Mouse (Mus musculus) urinary bladder, postnatal 36 days (tissue): ENCODE measurements around the gene C87436.

ENCODE experiments used
- DNase-seq, 2 experiments: peaks; one replicate each; pipeline ENCODE4 v3.0.0; 2022; ENCODE audit warnings: low spot score in 2 of 2, mixed read lengths in 1 of 2

Gene C87436

GRCm38 (mm10) chr6:86438272-86439118 is at the start of gene C87436:
Gene C87436 (plus strand): TSS chr6:86438374.
- peak; percentile 94 to 95 for DNase-seq

- no peak for DNase-seq
Measured at GRCm38 (mm10) chr6:86388461-86388860, 49.7 kb upstream of the C87436 start.

- DNase-seq: no peak
Measured at GRCm38 (mm10) chr6:86391326-86391725, 46.8 kb upstream of the C87436 start.

- no peak for DNase-seq
Measured at GRCm38 (mm10) chr6:86393187-86393586, 45.0 kb upstream of the C87436 start.

GRCm38 (mm10) chr6:86394078-86394720 is 44.0 kb upstream of the C87436 start:
- no peak for DNase-seq

- peak in 1 of 2 experiments; percentile 54 for DNase-seq
Measured at GRCm38 (mm10) chr6:86395021-86395420, 43.2 kb upstream of the C87436 start.

GRCm38 (mm10) chr6:86395969-86396368 is 42.2 kb upstream of the C87436 start:
- no peak for DNase-seq

- peak; percentile 87 to 91 for DNase-seq
Measured at GRCm38 (mm10) chr6:86396581-86397256, 41.5 kb upstream of the C87436 start, which contains the start of gene Pcyox1. Gene Pcyox1 (minus strand): TSS chr6:86397154.

GRCm38 (mm10) chr6:86397257-86397980 is 40.8 kb upstream of the C87436 start:
- no peak for DNase-seq

GRCm38 (mm10) chr6:86398986-86399385 is 39.2 kb upstream of the C87436 start:
- no peak for DNase-seq

- DNase-seq: no peak
Measured at GRCm38 (mm10) chr6:86399995-86400394, 38.2 kb upstream of the C87436 start.

GRCm38 (mm10) chr6:86400972-86401371 is 37.2 kb upstream of the C87436 start:
- DNase-seq: peak; percentile 68 to 76

GRCm38 (mm10) chr6:86402681-86403607 is 35.2 kb upstream of the C87436 start:
- DNase-seq: no peak

- peak; percentile 82 to 87 for DNase-seq
Measured at GRCm38 (mm10) chr6:86403728-86404099, 34.5 kb upstream of the C87436 start.

GRCm38 (mm10) chr6:86404100-86404861 is 33.9 kb upstream of the C87436 start, which contains the start of gene Tia1:
Gene Tia1 (plus strand): TSS chr6:86404219.
- DNase-seq: peak; percentile 88 to 96

- DNase-seq: no peak
Measured at GRCm38 (mm10) chr6:86404996-86405395, 33.2 kb upstream of the C87436 start.

GRCm38 (mm10) chr6:86406306-86406705 is 31.9 kb upstream of the C87436 start:
- DNase-seq: no peak

- DNase-seq: no peak
Measured at GRCm38 (mm10) chr6:86418711-86419110, 19.5 kb upstream of the C87436 start.

- no peak for DNase-seq
Measured at GRCm38 (mm10) chr6:86419239-86419638, 18.9 kb upstream of the C87436 start.

GRCm38 (mm10) chr6:86420491-86420890 is 17.7 kb upstream of the C87436 start:
- no peak for DNase-seq
